ENCODE assay signal across 8 mouse cellular contexts in the genomic region with DNA sequence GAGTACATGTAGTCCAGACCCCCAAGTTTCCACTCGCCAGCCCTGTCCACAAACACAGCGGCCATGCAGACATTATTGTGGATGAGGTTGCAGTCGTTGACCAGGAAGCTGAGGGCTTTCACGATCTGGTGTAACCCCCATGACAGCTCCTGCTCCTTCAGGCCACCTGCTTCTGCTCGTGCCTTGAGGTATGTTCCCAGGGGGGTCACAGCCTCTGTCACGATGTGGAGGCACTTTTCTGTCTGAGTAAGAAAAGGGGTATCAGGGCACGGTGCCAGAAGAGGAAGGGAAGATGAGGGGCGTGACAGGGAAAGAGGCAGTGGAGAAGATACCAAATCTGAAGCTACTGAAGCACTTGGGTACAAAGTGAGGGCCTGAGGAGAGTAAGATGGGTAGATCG. TPM values are rescaled to one million over a fixed set of nuclear protein-coding genes. Genes with fewer than 3 reads are reported as not detected.
DNase-seq lines count a peak whose midpoint lies in the region; ATAC-seq and TF ChIP-seq lines count a peak whose summit lies in the region.

No protein-coding gene starts in this region.

- 57% methylated on average over 9 of the region's 9 CpGs for WGBS in liver, adult 2 months
- 31% methylated on average over 9 of the region's 9 CpGs for WGBS in embryonic facial prominence, embryonic 15.5 days
- WGBS in intestine, embryonic 14.5 days, result 42% methylated on average over 9 of the region's 9 CpGs
- 46% methylated on average over 9 of the region's 9 CpGs for WGBS in neural tube, embryonic 13.5 days

- peak overlapping the region; percentile 79 for H3K9ac ChIP-seq in liver, adult 2 months (ENCODE audit: low read depth, low read length)
- peak overlapping the region; percentile 98 for H3K9ac ChIP-seq in embryonic facial prominence, embryonic 15.5 days
- peak overlapping the region; percentile 78 for H3K9ac ChIP-seq in intestine, embryonic 14.5 days (ENCODE audit: low read length)
- peak overlapping the region; percentile 95 for H3K9ac ChIP-seq in neural tube, embryonic 13.5 days

- H3K27ac ChIP-seq in liver, adult 2 months (replicated peaks; ENCODE audit: insufficient read depth, low read depth, low read length), result no peak overlapping the region
- H3K27ac ChIP-seq in embryonic facial prominence, embryonic 15.5 days (replicated peaks), result peak overlapping the region; percentile 83; the same call in 1 of the 2 replicates
- no peak overlapping the region for H3K27ac ChIP-seq in intestine, embryonic 14.5 days (ENCODE audit: low read depth)
- H3K27ac ChIP-seq in neural tube, embryonic 13.5 days (replicated peaks), result peak overlapping the region; percentile 86

- no peak for ATAC-seq in embryonic facial prominence, embryonic 15.5 days (ENCODE audit: insufficient number of reproducible peaks, low FRiP score, low TSS enrichment, low read depth)
- no peak for ATAC-seq in intestine, embryonic 14.5 days (replicated peaks; ENCODE audit: low FRiP score, low TSS enrichment, low read depth)
- no peak; the same call in 1 of the 2 replicates for ATAC-seq in neural tube, embryonic 13.5 days (ENCODE audit: low read depth)

- H3K4me3 ChIP-seq in liver, adult 2 months (ENCODE audit: insufficient read depth, low read depth, low read length), result peak overlapping the region; percentile 70
- peak overlapping the region; percentile 83 for H3K4me3 ChIP-seq in embryonic facial prominence, embryonic 15.5 days (replicated peaks)
- peak overlapping the region; percentile 82 for H3K4me3 ChIP-seq in intestine, embryonic 14.5 days (ENCODE audit: low read depth, low read length)
- peak overlapping the region; percentile 79 for H3K4me3 ChIP-seq in neural tube, embryonic 13.5 days

- H3K4me1 ChIP-seq in liver, adult 2 months (ENCODE audit: control insufficient read depth, insufficient read depth, low read length), result peaks cover 6% of the 10 kb centered on the region
- peaks cover 25% of the 10 kb centered on the region for H3K4me1 ChIP-seq in embryonic facial prominence, embryonic 15.5 days
- H3K4me1 ChIP-seq in intestine, embryonic 14.5 days (replicated peaks; ENCODE audit: control insufficient read depth, insufficient read depth, low read length), result peaks cover 9% of the 10 kb centered on the region
- peaks cover 24% of the 10 kb centered on the region for H3K4me1 ChIP-seq in neural tube, embryonic 13.5 days (replicated peaks)

- TF ChIP-seq POLR2A in liver, adult 2 months (IDR thresholded peaks at IDR 0.05; ENCODE audit: extremely low read depth, insufficient read depth, low read length), result no peak

- no peaks in the 10 kb centered on the region for H3K9me3 ChIP-seq in embryonic facial prominence, embryonic 15.5 days (replicated peaks)
- no peaks in the 10 kb centered on the region for H3K9me3 ChIP-seq in intestine, embryonic 14.5 days (ENCODE audit: control insufficient read depth, low read length)
- H3K9me3 ChIP-seq in neural tube, embryonic 13.5 days, result 0 out of 2 replicates have a peak, but pooled peaks cover 4% of the 10 kb centered on the region

- DNase-seq in liver, adult 2 months (ENCODE audit: extremely low read depth, low read depth, low spot score), result no peak
- DNase-seq in liver, result no peak
- DNase-seq in intestine, embryonic 14.5 days (ENCODE audit: low spot score), result no peak
- DNase-seq in layer of hippocampus, postnatal 36 days, result no peak
- DNase-seq in spleen, postnatal 36 days (ENCODE audit: low spot score in 2 of 2), result no peak
- DNase-seq in adrenal gland, postnatal 25 days, result no peak

- peaks cover 6% of the 10 kb centered on the region for H3K36me3 ChIP-seq in liver, adult 2 months (ENCODE audit: control insufficient read depth, insufficient read depth, low read length)
- H3K36me3 ChIP-seq in embryonic facial prominence, embryonic 15.5 days, result peaks cover 46% of the 10 kb centered on the region
- H3K36me3 ChIP-seq in intestine, embryonic 14.5 days (ENCODE audit: control insufficient read depth, insufficient read depth, low read length), result peaks cover 44% of the 10 kb centered on the region
- peaks cover 44% of the 10 kb centered on the region for H3K36me3 ChIP-seq in neural tube, embryonic 13.5 days

- H3K27me3 ChIP-seq in liver, adult 2 months (ENCODE audit: control insufficient read depth, insufficient read depth, low read length), result no peaks in the 10 kb centered on the region
- no peaks in the 10 kb centered on the region for H3K27me3 ChIP-seq in embryonic facial prominence, embryonic 15.5 days
- H3K27me3 ChIP-seq in intestine, embryonic 14.5 days (replicated peaks; ENCODE audit: control insufficient read depth, insufficient read depth, low read length), result no peaks in the 10 kb centered on the region
- no peaks in the 10 kb centered on the region for H3K27me3 ChIP-seq in neural tube, embryonic 13.5 days

- H3K79me2 ChIP-seq in liver, adult 2 months (ENCODE audit: control insufficient read depth, insufficient read depth, low read length), result peaks cover 5% of the 10 kb centered on the region; the same call in 1 of the 2 replicates

- H3K4me2 ChIP-seq in embryonic facial prominence, embryonic 15.5 days (replicated peaks), result peak overlapping the region; percentile 85
- peak overlapping the region; percentile 94 for H3K4me2 ChIP-seq in intestine, embryonic 14.5 days (ENCODE audit: low read length)
- H3K4me2 ChIP-seq in neural tube, embryonic 13.5 days, result peak overlapping the region; percentile 92

- no peak for TF ChIP-seq CTCF in liver, adult 2 months (IDR thresholded peaks at IDR 0.05; ENCODE audit: low read depth, low read length)

RNA-seq across cellular contexts. Expression of a gene that starts 0.9 kb away (rescaled TPM):
- 28.9 and 35.9 TPM in 2 replicates for total RNA-seq in liver, adult 2 months (2014; rRNA removed)
- 40.9 and 46.6 TPM in 2 replicates for polyA plus RNA-seq in liver, adult 2 months (2012; rRNA removed)
- 81.4 and 81.8 TPM in 2 replicates for polyA plus RNA-seq in embryonic facial prominence, embryonic 15.5 days (2015; fragmentation: Nextera tagmentation; extraction: Ambion mirVana)
- 68.8 and 69.2 TPM in 2 replicates for polyA plus RNA-seq in intestine, embryonic 14.5 days (2014; fragmentation: Nextera tagmentation; extraction: Ambion mirVana)
- 66.7 and 69.8 TPM in 2 replicates for polyA plus RNA-seq in neural tube, embryonic 13.5 days (2015; fragmentation: Nextera tagmentation; extraction: Ambion mirVana)
- total RNA-seq in layer of hippocampus, postnatal 36 days (2021), result 10 to 100 TPM; 75.6 to 75.9 TPM
- total RNA-seq in adrenal gland, postnatal 25 days (2021), result 104 and 120 TPM in 2 replicates

RNA-seq across cellular contexts. Expression of a gene that starts 29.6 kb away (rescaled TPM):
- 1.2 and 2.1 TPM in 2 replicates for total RNA-seq in liver, adult 2 months (2014; rRNA removed)
- 3.4 and 3.6 TPM in 2 replicates for polyA plus RNA-seq in liver, adult 2 months (2012; rRNA removed)
- polyA plus RNA-seq in embryonic facial prominence, embryonic 15.5 days (2015; fragmentation: Nextera tagmentation; extraction: Ambion mirVana), result 52.5 and 53.5 TPM in 2 replicates
- 30.1 and 36.0 TPM in 2 replicates for polyA plus RNA-seq in intestine, embryonic 14.5 days (2014; fragmentation: Nextera tagmentation; extraction: Ambion mirVana)
- polyA plus RNA-seq in neural tube, embryonic 13.5 days (2015; fragmentation: Nextera tagmentation; extraction: Ambion mirVana), result 16.0 and 17.0 TPM in 2 replicates
- 10 to 100 TPM; 24.9 to 28.0 TPM for total RNA-seq in layer of hippocampus, postnatal 36 days (2021)
- 275 and 334 TPM in 2 replicates for total RNA-seq in adrenal gland, postnatal 25 days (2021)

RNA-seq across cellular contexts. Expression of a gene that starts 40.9 kb away (rescaled TPM):
- 6.8 and 9.9 TPM in 2 replicates for total RNA-seq in liver, adult 2 months (2014; rRNA removed)
- polyA plus RNA-seq in liver, adult 2 months (2012; rRNA removed), result 51.7 and 56.6 TPM in 2 replicates
- polyA plus RNA-seq in embryonic facial prominence, embryonic 15.5 days (2015; fragmentation: Nextera tagmentation; extraction: Ambion mirVana), result 110 and 111 TPM in 2 replicates
- 85.8 and 95.7 TPM in 2 replicates for polyA plus RNA-seq in intestine, embryonic 14.5 days (2014; fragmentation: Nextera tagmentation; extraction: Ambion mirVana)
- polyA plus RNA-seq in neural tube, embryonic 13.5 days (2015; fragmentation: Nextera tagmentation; extraction: Ambion mirVana), result 186 and 194 TPM in 2 replicates
- total RNA-seq in layer of hippocampus, postnatal 36 days (2021), result 10 to 100 TPM; 24.1 to 29.4 TPM
- 44.8 and 59.4 TPM in 2 replicates for total RNA-seq in adrenal gland, postnatal 25 days (2021)

RNA-seq across cellular contexts. Expression of a gene that starts 44.2 kb away (rescaled TPM):
- 5.1 and 5.8 TPM in 2 replicates for total RNA-seq in liver, adult 2 months (2014; rRNA removed)
- 5.3 and 8.3 TPM in 2 replicates for polyA plus RNA-seq in liver, adult 2 months (2012; rRNA removed)
- 32.4 and 35.9 TPM in 2 replicates for polyA plus RNA-seq in embryonic facial prominence, embryonic 15.5 days (2015; fragmentation: Nextera tagmentation; extraction: Ambion mirVana)
- polyA plus RNA-seq in intestine, embryonic 14.5 days (2014; fragmentation: Nextera tagmentation; extraction: Ambion mirVana), result 29.6 and 33.6 TPM in 2 replicates
- polyA plus RNA-seq in neural tube, embryonic 13.5 days (2015; fragmentation: Nextera tagmentation; extraction: Ambion mirVana), result 8.3 and 9.6 TPM in 2 replicates
- 10 to 100 TPM; 13.7 to 14.2 TPM for total RNA-seq in layer of hippocampus, postnatal 36 days (2021)
- 35.7 and 40.9 TPM in 2 replicates for total RNA-seq in adrenal gland, postnatal 25 days (2021)

Comparison
In these comparisons a context has a peak if more than half of its experiments do, and no peak if none do; other contexts are left out.
1. H3K27ac ChIP-seq: peak in embryonic facial prominence, embryonic 15.5 days (single experiment) and neural tube, embryonic 13.5 days (single experiment); none in liver, adult 2 months (single experiment) and intestine, embryonic 14.5 days (single experiment).
2. Peak in every context shown above with its lines, with median percentiles within 50 percentile points of each other: H3K4me3 ChIP-seq, H3K9ac ChIP-seq and H3K4me2 ChIP-seq.